Mouse (Mus musculus): ENCODE data around the gene Myrf.
"Not testable (repeated sequence)": the region's sequence is repeated elsewhere in the genome, so short reads cannot be mapped to it uniquely, and the experiment has no call there.

Gene Myrf

DNA sequence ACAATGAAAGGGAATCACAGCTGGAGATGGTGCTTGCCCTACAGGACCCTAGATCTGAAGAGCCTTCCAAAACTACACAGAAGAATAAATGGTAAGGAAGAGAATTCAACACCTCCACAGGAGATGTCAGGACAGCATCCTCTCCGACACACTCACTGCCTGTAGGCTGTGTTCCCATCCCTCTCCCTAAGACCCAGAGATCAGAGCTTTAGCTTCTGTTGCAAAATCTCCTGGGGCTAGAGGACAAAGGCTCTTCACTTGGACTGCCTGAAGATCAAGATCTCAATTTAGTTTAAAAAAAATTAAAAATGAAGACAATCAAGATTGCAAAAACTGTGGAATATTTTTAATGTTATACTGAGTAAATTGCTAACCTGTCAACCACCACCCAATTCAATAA, 64.1 kb downstream of the Myrf start:
- DNase-seq (ENCODE audit: low spot score), result no peak

DNA sequence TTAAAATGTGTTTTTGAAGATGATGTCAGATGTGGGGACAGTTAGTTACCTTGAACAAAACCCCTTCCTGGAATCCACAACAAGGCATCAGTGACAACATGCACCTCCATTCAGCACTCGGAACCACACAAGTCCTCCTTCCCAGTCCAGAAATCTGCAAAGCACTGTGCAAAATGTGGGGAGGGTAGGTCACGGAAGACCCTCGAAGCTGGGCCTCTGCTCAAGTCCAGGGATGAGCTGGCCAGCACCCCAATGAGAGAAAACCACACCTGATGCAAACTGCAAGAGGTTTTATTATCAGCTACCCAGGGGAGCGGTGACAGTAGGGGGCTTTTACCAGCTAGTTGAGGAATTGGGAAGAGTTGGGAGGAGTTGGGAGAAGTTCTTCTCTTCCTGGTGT, 65.6 kb downstream of the Myrf start:
- DNase-seq (ENCODE audit: low spot score), result no peak

DNA sequence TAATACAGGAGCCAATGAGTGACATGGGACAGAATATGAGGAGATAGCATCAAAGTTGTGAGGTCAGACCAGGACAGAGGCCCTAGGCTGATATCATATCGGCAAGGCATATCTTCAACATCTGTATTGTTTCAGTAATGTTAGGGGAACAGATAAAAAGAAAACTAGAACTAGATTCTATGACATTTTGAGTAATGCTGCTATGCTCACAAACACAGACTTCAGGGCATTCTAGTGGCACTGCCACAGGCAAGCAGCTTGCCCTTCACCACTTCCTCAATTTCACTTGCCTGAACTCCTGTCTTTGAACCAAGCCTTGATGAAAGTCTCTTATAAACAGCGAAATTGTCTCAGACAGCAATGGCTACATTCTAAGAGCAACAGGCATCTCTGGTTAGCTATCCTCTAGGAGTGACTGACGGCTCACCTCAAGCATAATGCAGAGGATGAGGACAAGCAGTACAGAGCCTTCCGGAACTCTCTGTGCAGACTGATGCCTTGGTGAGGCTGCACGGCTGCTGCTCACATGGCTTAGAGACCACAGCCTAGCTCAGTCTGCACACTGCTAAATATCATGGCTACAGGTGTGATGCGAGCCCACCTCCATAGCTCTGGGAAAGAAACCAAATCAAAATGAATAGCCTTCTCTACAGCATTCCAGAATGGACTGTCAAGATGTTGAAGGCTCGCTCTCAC, 66.6 kb downstream of the Myrf start:
- DNase-seq (ENCODE audit: low spot score), result no peak

DNA sequence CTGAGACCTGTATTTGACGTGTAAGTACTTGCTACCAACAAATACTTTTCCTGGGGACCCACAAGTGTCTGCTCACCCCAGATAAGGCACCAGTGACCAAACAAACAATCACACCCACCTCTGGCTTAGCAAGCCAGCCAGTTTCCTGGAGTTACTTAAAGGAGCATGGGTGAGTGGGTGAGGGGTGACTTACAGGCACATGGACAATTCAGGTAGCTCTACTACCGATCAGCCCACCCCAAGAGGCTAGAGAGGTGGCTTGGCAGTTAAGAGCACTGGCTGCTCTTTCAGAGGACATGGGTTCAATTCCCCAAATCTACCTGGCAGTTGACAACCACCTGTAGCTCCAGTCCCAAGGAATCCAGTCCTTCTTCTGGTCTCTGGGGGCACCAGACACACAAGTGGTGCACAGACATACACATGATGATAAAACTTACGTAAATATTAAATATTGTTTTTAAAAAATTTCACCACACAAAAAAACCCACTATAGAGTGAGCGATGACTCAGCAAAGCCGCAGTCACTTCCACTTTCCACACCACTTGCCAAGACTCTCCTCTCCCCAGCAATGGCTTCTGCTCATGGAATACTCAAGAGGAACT, 67.3 kb downstream of the Myrf start:
- no peak for DNase-seq (ENCODE audit: low spot score)

DNA sequence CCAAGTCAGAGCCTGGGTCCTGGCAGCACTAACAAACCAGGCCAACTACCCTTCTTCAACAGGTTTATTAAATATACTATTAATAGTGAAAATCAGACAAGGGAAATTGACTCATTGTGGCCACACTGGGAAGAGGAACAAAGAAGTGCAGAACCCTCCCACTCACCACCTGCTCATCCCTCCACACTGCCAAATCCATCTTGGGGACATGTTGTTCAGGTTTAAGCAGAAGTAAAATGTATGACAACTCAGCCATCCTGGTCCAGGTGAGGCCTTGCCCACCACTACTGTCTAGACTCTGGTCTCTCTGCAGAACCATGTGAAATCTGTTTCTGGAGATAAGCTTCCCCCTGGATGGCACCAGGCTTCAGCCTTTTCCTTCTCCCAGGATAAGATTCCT, 68.7 kb downstream of the Myrf start:
- no peak for DNase-seq (ENCODE audit: low spot score)

DNA sequence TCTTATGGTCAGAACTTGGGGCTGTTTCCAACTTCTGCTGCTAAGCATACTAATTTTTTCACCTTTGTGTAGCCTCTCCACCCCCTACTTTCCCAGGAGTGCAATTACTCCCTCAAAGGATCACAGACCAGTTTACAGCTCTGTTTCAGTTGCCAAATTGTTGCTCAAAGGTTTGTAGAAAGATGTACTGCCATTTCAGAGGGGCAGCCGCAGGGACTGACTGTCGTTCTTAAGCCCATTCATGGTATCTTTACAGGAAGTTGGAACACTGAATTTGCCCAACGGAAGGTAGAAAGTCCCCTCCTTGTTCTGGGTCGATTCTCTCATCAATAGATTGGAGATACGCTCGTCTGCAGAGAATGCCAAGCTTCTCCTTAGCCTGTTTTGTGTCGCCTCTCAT, 69.2 kb downstream of the Myrf start:
- DNase-seq (ENCODE audit: low spot score), result no peak

DNA sequence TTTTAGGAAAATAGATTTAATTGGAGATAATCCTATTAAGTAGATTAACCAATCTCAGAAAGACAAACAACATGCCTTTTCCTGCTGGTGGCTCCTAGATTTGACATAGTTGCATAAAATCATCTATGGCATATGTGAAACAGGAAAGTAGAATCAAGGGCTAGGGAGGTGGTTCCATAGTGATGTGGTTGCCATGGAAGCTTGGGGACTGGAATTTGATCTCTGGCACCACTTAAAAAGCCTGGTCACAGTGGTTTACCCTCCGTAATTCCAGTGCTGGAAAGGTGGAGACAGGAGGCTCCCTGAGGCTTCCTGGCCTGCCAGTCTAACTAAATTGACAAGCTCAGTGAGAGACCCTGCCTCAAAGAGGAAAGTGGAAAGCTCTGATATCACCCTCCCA, 70.1 kb downstream of the Myrf start:
- DNase-seq (ENCODE audit: low spot score), result no peak

DNA sequence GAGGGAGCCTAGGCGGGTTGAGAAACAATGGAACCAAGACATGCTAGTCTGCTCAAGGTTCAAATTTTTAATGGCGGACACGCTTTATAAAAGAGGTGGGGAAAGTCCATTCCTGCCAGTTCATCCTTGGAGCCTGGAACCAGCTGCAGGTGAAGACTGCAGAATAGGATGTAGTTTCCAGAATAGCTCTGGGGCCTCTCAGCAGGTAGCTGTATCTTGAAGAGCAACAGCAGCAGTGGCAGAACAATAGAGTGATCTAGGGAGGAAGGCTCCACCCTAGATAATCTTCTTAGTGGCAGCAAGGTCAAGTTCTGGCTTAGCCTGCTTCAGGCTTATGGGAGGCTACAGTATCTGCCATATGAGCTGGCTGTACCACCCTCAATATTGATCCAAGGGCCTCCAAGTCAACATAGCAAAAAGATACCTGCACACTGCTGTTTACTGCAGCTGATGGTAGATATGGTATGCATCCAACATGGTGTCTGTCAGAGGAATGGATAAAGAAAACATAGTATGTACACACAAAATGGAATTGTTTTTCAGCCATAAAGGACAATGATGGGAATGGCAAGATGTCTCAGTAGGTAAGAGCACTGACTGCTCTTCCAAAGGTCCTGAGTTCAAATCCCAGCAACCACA, 70.7 kb downstream of the Myrf start:
- DNase-seq (ENCODE audit: low spot score), result not testable (repeated sequence)

DNA sequence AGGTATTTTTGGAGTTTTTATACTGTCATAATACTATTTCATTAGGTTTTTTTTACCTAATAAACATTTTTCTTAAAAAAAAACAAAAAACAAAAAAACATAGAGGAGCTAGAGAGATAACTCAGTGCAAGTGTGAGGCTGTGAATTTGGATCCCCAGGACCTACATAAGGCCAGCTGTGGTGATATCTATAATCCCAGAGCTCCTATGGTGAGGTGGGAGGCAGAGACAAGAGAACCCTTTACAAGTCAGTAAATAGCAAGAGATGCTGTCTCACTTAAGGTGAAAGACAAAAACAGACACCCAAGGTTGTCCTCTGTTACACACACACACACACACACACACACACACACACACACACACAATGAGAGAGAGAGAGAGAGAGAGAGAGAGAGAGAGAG, 71.4 kb downstream of the Myrf start:
- no peak for DNase-seq (ENCODE audit: low spot score)

DNA sequence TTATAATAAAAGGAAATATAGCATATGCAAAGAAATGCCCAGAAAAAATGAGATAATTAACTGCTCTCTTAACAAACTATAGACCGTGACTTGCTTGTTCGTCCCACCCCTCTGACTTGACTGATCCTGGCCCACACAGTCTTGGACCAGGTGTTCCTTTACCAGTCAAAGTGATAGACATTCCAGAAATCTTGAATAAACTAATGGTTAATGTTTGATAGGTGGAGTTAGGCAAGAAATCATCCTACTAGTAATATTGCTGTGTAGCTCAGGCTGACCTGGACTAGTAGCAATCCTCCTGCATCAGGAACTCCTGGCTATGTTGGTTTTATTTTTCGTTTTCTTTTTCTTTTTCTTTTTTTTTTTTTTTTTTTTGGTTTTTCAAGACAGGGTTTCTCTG, 72.1 kb downstream of the Myrf start:
- no peak for DNase-seq (ENCODE audit: low spot score)

DNA sequence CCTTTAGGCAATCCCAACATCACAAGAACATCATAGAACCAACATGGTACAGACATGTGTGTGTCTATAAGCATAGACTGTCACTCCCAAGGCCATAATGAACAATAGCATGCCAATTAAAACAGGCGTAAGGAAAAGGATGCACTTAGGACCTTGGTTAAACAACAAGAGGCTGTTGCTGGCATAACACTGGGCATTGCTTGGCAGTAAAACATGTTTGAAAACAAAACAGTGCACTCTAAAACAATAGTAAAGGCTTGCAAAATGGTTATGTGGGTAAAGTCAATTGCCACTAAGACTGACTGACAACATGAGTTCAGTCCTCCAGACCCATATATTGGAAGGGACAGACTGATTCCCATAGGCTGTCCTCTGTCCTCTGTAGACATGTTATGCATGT, 72.6 kb downstream of the Myrf start:
- DNase-seq (ENCODE audit: low spot score), result no peak

DNA sequence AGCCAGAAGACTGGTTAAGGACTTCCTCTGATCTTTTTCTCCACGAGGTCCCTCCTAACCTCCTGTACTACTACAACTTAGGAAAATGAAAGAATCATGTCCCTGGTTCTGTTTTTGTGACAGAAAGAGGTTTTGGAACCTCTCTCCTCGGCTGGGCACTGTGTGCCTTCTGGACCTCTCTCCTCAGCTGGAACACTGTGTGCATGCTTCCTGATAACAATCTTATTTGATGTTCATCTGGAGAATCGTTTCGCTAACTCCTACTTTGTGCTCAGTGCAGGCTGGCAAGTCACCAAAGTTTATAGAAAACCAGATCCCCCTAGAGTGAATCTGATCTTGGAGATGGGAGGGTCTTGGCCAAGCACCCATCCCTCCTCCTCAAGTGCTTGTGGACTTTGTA, 73.4 kb downstream of the Myrf start:
- no peak for DNase-seq (ENCODE audit: low spot score)

DNA sequence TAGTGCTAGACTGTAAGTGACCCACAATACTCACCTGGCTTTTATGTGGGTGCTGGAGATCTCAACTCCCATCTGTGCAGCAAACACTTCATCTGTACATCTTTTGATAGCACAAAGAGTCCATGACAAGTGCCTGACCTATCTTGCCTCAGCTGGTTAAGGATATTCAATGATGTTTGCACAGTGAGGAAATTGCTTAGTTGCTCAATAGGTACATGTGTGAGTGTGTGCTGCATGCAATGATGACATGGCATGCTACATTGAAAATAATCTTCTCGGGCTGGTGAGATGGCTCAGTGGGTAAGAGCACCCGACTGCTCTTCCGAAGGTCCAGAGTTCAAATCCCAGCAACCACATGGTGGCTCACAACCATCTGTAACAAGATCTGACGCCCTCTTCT, 74.6 kb downstream of the Myrf start:
- DNase-seq (ENCODE audit: low spot score), result not testable (repeated sequence)

DNA sequence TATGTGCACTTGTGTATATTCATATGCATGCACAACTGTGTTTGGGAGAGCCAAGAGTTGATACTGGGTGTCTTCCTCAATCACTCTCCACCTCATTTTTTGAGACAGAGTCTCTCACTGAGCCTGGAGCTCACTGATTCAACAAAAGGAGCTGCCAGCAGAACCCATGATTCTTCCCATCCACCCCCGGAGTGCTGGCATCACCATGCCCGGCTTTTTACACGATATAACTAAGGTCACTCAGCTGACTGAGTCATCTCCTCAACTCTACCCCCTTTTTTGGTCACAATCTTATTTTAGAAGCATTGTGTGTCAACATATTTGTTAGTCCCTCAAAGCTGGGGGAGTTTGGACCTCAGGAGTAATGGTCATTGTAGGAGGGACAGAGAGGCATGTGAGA, 76.7 kb downstream of the Myrf start:
- DNase-seq (ENCODE audit: low spot score), result no peak

Measured in embryo, embryonic 10 days (tissue).